8 mouse cellular contexts compared by ENCODE assay signal in the genomic region with DNA sequence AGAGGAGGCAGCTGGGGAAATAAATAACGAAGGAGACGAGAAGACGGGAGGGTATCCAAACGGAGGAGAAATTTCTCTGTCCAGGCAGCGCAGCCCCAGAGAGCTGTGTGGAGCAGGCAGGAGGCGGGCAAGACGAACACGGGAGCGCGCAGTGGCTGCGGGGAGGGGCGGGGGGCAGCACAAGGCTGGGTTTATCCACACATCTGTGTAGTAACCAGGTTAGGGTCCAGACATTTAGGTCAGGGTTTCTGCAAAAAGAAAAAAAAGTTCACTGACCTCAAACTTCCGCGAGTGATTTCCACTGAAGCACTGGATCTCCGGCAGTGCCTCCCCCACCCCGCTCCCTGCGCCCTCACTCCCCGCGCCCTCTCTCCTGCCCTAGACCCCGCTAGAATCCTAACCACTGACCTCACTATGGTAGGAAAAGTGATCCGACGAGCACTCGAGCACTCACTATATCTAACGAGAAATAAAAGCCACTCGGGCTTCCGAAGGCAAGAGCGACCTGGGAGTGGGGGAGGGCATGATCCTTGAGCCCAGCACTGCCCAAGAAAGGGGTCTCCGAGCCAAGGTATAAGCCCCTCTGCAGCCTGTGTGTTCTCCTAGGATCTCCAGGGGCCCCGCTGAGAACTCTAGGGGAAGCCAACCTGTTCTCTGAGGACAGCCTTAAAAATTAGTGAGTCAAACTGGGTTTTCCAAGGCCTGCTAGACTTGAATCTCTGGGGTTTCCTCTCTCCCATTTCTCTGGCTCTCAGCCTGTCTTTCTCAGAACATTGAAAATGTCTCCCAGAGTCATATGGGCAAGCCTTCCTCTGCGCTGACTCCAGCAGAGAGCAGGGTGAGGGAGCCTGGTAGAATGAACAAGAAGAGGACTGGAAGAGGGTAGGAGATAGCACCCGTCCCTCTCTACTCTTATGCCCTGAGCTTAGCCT. TPM values are rescaled to one million over a fixed set of nuclear protein-coding genes. Genes with fewer than 3 reads are reported as not detected.
DNase-seq lines count a peak whose midpoint lies in the region; ATAC-seq lines count a peak whose summit lies in the region.

TSS of gene Cacna1e (minus strand) at position 227 of the 932 bp plus-strand sequence.

- peak; percentile 24 for DNase-seq in adrenal gland, adult 2 months
- DNase-seq in adrenal gland, postnatal 4 days (ENCODE audit: low spot score in 2 of 2), result no peak
- peak; percentile 34 for DNase-seq in right cerebral cortex, adult 18-20 months
- no peak for DNase-seq in right cerebral cortex, postnatal 36 days (ENCODE audit: low spot score in 2 of 2)
- DNase-seq in layer of hippocampus, postnatal 14 days (ENCODE audit: low spot score in 2 of 2), result peak in 1 of 2 experiments; percentile 43
- no peak for DNase-seq in c-Kit-positive CD71-positive TER-119-positive erythroid progenitor cells, embryonic 14.5 days (ENCODE audit: low spot score)

- peaks cover 39% of the 10 kb centered on the region for H3K27me3 ChIP-seq in forebrain, embryonic 12.5 days
- H3K27me3 ChIP-seq in midbrain, embryonic 13.5 days, result peaks cover 23% of the 10 kb centered on the region

- no peak within 1 kb of the TSS for H3K27ac ChIP-seq in forebrain, embryonic 12.5 days
- no peak within 1 kb of the TSS for H3K27ac ChIP-seq in midbrain, embryonic 13.5 days

- 8% methylated on average over 30 of the region's 31 CpGs for WGBS in forebrain, embryonic 12.5 days
- 3% methylated on average over 31 of the region's 31 CpGs for WGBS in midbrain, embryonic 13.5 days

- peak within 1 kb of the TSS; percentile 56 for H3K9ac ChIP-seq in forebrain, embryonic 12.5 days
- H3K9ac ChIP-seq in midbrain, embryonic 13.5 days (replicated peaks), result peak within 1 kb of the TSS; percentile 57

- ATAC-seq in forebrain, embryonic 12.5 days (ENCODE audit: low FRiP score), result peak; percentile 77; the same call in 1 of the 2 replicates
- ATAC-seq in midbrain, embryonic 13.5 days, result peak; percentile 73

- peak within 1 kb of the TSS; percentile 45 for H3K4me3 ChIP-seq in forebrain, embryonic 12.5 days (replicated peaks)
- H3K4me3 ChIP-seq in midbrain, embryonic 13.5 days (replicated peaks), result peak within 1 kb of the TSS; percentile 46

- peak within 1 kb of the TSS; percentile 83 for H3K4me2 ChIP-seq in forebrain, embryonic 12.5 days
- peak within 1 kb of the TSS; percentile 85 for H3K4me2 ChIP-seq in midbrain, embryonic 13.5 days (replicated peaks)

- H3K9me3 ChIP-seq in forebrain, embryonic 12.5 days, result no peaks in the 10 kb centered on the region
- H3K9me3 ChIP-seq in midbrain, embryonic 13.5 days, result no peaks in the 10 kb centered on the region

- H3K36me3 ChIP-seq in forebrain, embryonic 12.5 days (replicated peaks), result no peaks in the 10 kb centered on the region
- no peaks in the 10 kb centered on the region for H3K36me3 ChIP-seq in midbrain, embryonic 13.5 days

- peaks cover 45% of the 10 kb centered on the region for H3K4me1 ChIP-seq in forebrain, embryonic 12.5 days
- peaks cover 45% of the 10 kb centered on the region for H3K4me1 ChIP-seq in midbrain, embryonic 13.5 days (replicated peaks)

RNA-seq across cellular contexts. Expression of gene Cacna1e, which starts in this region (rescaled TPM):
- under 1 TPM; 0.10 to 0.12 TPM for total RNA-seq in adrenal gland, adult 2 months (2021)
- 0.01 and 0.03 TPM in 2 replicates for polyA plus RNA-seq in adrenal gland, adult 2 months (2012; rRNA removed)
- 1 to 10 TPM; 2.6 to 2.9 TPM for total RNA-seq in adrenal gland, postnatal 4 days (2021)
- 2.2 and 3.2 TPM in 2 replicates for polyA plus RNA-seq in forebrain, embryonic 12.5 days (2016; fragmentation: Nextera tagmentation; extraction: Ambion mirVana)
- 100 to 1,000 TPM; 164 to 184 TPM for total RNA-seq in layer of hippocampus, postnatal 14 days (2021)
- polyA plus RNA-seq in midbrain, embryonic 13.5 days (2015; fragmentation: Nextera tagmentation; extraction: Ambion mirVana), result 8.0 and 8.6 TPM in 2 replicates

Comparison
In these comparisons a context has a peak if more than half of its experiments do, and no peak if none do; other contexts are left out.
1. RNA of gene Cacna1e (total RNA-seq): 164 to 184 TPM in layer of hippocampus, postnatal 14 days; 2.6 to 2.9 TPM in adrenal gland, postnatal 4 days and 0.10 to 0.12 TPM in adrenal gland, adult 2 months; every median in the first group is over 10 times any median in the second.
2. Peak in DNase-seq in adrenal gland, adult 2 months; RNA of the gene not detected or under 1 TPM.